Mouse (Mus musculus) bone marrow macrophage, adult 2 months (primary cell): ENCODE results near the gene Ambp. TPM values are rescaled to one million over a fixed set of nuclear protein-coding genes. Genes with fewer than 3 reads are reported as not detected.
A peak's percentile ranks its signal among the peaks of the same experiment; 100 is the strongest.

ENCODE experiments used
- H3K27ac ChIP-seq: 2 replicates; pipeline ENCODE4 v1.5.1; 2012; ENCODE audit warnings: low read depth, low read length; ENCODE audit not compliant: insufficient read depth
- H3K4me1 ChIP-seq: 2 replicates; pipeline ENCODE4 v1.6.1; 2012; ENCODE audit warnings: low read length; ENCODE audit not compliant: control insufficient read depth, insufficient read depth
- H3K4me3 ChIP-seq: 2 replicates; pipeline ENCODE4 v1.5.1; 2012; ENCODE audit warnings: mild to moderate bottlenecking, low read length, moderate library complexity; ENCODE audit not compliant: insufficient read depth
- CTCF ChIP-seq: IDR thresholded peaks from 2 replicates; pipeline ENCODE4 v1.5.1; 2012; ENCODE audit warnings: low read depth, mild to moderate bottlenecking, low read length, moderate library complexity
- POLR2A ChIP-seq: IDR thresholded peaks from 2 replicates; pipeline ENCODE4 v1.6.1; 2012; ENCODE audit warnings: mild to moderate bottlenecking, low read depth, low read length, borderline replicate concordance
- polyA plus RNA-seq: library from polyadenylated mRNA; stranded (reverse); fragments of >200 nt; gene quantifications from 2 replicates; pipeline ENCODE4 v1.2.4, GENCODE M21; 2012; ENCODE audit not compliant: missing spikeins, insufficient read depth, insufficient read length

Ambp gene
- not detected in 2 replicates for polyA plus RNA-seq

DNA sequence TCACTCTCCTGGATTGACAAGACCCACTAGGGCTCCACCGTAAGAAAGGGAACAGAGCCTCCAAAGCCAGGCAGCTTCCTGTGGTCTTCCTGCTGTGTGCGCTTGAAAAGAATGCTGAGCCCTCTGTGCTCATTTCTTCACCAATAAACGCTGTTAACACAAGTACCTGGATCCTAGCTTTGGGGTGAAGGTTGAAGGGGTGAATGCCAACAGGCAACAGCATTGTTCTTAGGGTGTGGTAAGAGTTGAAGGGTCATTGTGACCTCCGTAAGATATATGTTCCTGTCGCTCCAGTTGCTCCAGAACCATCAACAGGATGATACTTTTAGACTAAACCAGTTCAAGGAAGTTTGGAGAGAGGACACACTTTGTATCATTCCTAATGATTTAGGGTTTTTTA, at the start of gene Ambp:
TSS of gene Ambp (minus strand) at position 101 of the 400 bp plus-strand sequence.
- Histone ChIP-seq H3K4me1 (peaks cover 28% of the 10 kb centered on the region), H3K4me3 (no peak within 1 kb of the TSS), H3K27ac (no peak within 1 kb of the TSS)
- no peak for TF ChIP-seq CTCF

DNA sequence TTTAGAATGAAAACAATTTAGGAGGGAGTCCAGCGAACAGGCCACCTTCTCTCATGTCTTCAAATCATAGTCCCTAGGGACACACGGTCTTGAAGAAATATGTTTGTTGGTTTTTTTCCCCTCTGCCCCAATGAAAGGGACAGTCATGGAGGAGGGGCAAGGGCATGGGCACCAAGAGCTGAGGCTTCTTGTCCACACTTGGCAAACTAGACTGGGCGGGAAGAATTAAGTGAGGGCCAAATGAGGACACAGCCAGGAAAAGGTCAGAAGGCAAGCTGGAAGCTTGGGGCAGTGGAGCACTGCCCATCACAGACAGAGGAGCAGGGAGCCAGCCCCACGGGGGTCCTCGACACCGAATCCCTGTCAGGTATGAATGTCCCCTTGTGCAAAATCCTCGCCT, 49.3 kb upstream of the Ambp start:
- H3K27ac ChIP-seq, result no peak overlapping the region
- peaks cover 13% of the 10 kb centered on the region for H3K4me1 ChIP-seq
- no peak overlapping the region for H3K4me3 ChIP-seq
- TF ChIP-seq CTCF (no peak), POLR2A (no peak)

DNA sequence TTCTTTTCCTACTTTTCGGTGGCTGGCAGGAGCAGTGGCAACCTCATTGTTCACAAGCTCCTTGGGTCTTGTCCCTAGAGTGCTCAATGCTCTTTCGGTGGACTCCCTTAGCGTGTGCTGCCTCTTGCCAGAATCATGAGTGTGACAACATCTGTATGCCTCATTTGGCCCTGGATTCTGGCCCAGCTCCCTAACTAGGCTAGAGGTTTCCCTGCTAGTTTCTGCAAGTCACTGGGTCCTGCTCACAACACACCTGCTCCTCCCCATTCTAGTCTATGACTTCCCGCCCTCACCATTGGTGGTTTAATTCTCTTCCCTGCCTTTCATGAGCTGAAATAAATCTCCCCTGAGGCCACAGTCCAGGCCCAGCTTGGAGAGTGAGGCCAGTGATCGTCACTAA, 44.8 kb upstream of the Ambp start:
- Histone ChIP-seq H3K4me3 (no peak overlapping the region), H3K27ac (no peak overlapping the region), H3K4me1 (no peaks in the 10 kb centered on the region)
- TF ChIP-seq POLR2A (no peak), CTCF (no peak)

- Histone ChIP-seq H3K4me1 (no peaks in the 10 kb centered on the region), H3K4me3 (no peak overlapping the region), H3K27ac (no peak overlapping the region)
- TF ChIP-seq POLR2A (no peak), CTCF (no peak)
These were observed 39.8 kb upstream of the Ambp start for GRCm38 (mm10) chr4:63194366-63194765.

- Histone ChIP-seq H3K4me3 (no peak overlapping the region), H3K27ac (no peak overlapping the region), H3K4me1 (no peaks in the 10 kb centered on the region)
- TF ChIP-seq POLR2A, result no peak
- TF ChIP-seq CTCF, result no peak
These were observed 37.0 kb upstream of the Ambp start for GRCm38 (mm10) chr4:63191641-63192040.

DNA sequence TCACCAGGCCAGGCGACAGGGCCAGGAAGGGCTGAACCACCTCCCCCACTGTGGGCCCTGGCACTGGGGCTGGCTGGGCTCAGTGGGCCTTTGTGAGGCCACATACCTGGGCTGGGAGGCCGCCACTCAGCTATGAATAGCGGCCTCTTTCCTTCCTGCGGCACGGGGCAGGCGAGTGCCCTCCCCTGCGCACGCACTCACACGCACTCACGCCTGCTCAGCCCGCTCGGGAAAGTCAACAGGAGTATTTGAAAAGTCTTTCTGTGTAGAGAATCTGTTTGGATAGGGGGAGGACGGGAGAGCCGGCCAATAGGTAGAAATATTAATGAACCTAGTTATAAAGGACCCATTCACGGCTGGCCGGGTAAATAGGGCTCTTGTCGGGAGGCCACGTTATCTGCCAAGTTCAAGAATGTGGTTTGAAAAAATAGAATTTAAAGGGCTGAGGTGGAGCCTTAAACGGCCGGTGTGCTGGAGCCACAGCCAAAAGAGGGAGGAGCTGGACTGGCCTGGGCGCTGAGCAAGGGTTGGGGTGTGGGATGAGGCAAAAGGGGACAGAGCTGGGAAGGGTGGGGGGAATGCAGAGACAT, 31.8 kb upstream of the Ambp start:
- no peak overlapping the region for H3K27ac ChIP-seq
- H3K4me1 ChIP-seq, result 0 out of 2 replicates have a peak, but pooled peaks cover 2% of the 10 kb centered on the region
- no peak overlapping the region for H3K4me3 ChIP-seq
- TF ChIP-seq POLR2A (no peak), CTCF (no peak)

- H3K4me1 ChIP-seq, result 0 out of 2 replicates have a peak, but pooled peaks cover 2% of the 10 kb centered on the region
- no peak for TF ChIP-seq POLR2A
- 0 out of 2 replicates have a peak, but pooled peaks have one; percentile 23 for TF ChIP-seq CTCF
- no peak overlapping the region for H3K27ac ChIP-seq
- no peak overlapping the region for H3K4me3 ChIP-seq
These were observed 27.0 kb upstream of the Ambp start for GRCm38 (mm10) chr4:63181556-63181955.

DNA sequence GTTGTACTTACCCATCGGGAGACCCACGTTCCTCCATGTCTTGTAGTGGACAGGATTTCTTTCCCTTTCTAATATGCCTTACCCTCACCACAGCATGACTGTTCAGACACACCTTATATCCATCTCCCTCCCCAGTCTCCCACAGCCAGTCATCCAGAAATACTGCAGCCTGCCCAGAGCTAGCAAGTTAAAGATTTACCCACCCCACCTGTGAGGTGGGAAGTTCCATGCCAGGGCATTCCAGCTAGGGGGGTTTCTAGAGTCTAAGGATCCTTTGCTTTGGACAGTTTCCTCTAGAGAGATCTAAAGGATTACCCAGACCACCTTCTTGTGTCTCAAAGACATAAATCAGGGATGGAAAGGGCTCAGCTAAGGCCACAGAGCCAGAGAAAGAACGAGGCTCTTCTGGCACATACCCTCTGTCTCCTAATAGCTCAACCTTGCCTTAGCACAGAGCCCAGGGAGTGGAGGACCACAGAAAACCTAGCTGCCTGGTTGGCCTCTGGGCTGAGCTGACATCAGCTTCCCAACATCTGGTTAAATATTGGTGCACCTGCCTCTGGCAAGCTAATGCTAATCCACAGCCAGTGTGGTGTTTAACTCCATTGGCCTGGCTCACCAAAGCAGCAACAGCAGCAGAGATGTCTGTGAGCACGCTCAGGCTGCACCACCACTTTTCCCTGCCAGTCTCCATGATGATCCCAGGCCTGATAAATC, 17.5 kb upstream of the Ambp start, which contains the start of gene Kif12:
TSS of gene Kif12 (minus strand) at position 163 of the 717 bp plus-strand sequence.
- Histone ChIP-seq H3K4me3 (no peak within 1 kb of the TSS), H3K27ac (no peak within 1 kb of the TSS), H3K4me1 (no peaks in the 10 kb centered on the region)
- TF ChIP-seq CTCF (no peak), POLR2A (no peak)

DNA sequence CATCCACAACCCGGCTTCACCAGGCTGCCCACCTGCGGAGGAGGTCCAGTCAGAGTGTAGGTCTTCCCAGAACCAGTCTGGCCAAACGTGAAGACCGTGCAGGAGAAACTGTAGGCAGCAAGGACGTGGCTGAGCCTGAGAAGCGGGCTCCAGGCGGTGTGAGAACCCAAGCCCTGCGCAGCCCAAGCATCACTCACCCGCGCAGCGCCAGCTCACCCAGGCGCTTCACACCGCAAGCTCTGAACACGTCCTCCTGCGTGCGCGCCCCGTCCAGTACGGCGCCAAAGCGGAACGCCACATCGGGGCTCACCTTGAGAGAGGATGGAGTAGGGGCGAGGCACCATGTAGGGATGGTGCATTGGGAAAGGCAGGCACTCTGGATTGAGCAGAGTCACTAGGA, 16.5 kb upstream of the Ambp start:
- H3K4me3 ChIP-seq, result no peak overlapping the region
- no peak overlapping the region for H3K27ac ChIP-seq
- TF ChIP-seq CTCF, result no peak
- TF ChIP-seq POLR2A, result no peak
- no peaks in the 10 kb centered on the region for H3K4me1 ChIP-seq

DNA sequence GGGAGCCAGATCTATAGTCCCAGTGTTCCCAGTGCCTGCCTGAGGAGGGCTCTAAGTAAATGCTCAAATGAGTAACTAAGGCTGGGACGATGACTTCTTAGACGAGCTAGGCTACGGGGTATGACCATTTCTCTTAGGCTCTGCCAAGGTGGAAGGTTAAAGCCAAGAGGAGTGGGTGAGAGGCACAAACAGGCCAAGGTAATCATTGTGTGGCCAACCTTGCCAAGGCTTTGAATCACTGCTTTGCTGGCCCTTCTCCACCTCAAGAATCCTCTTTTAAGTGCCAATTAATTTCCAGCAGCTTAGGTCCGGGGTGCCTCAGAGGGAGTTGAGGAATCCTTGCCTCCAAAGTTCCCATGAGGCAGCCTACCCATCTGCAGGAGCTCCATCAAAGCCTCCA, 15.5 kb upstream of the Ambp start:
- H3K4me3 ChIP-seq, result no peak overlapping the region
- TF ChIP-seq CTCF (no peak), POLR2A (no peak)
- H3K4me1 ChIP-seq, result no peaks in the 10 kb centered on the region
- H3K27ac ChIP-seq, result no peak overlapping the region
